Mouse (Mus musculus) right cerebral cortex, postnatal 14 days (tissue): ENCODE results near the gene Pkp3.

Source experiments
- DNase-seq: peaks from one replicate; pipeline ENCODE4 v3.0.0; 2022

Gene Pkp3

DNA sequence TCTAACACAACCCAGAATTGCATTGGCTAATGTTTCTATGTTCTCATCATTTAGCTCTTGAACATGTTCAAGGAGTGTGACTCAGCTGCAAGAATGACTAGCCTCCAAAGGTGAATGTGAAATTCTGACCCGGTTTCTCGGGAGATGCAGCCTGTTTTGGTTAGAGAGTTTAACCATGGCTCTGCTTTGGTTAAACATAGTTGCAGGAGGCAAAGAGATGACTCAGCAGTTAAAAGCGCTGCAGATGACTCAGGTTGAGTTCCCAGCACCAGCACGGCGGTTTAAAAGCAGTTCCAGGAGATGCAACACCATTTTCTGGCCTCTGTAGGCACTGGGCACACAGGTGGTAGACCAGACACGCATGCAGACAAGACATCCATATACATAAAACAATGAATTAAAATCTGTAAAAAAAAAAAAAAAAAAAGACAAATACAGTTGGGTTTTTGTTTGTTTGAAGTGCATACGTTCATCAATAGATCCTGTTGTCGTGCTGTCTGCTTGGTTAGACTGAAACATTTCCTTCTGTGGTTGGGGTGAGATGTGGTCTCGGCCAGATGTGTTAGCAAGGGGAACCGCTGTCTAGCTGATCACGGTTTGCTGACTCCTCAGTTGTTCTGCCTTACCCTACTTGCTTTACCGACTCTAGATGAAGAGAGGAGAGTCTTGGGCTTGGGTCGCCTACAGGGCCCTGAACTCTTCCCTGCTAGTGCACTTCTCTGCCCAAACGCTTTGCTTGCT is 19.2 kb upstream of the Pkp3 start:
- DNase-seq: no peak

DNA sequence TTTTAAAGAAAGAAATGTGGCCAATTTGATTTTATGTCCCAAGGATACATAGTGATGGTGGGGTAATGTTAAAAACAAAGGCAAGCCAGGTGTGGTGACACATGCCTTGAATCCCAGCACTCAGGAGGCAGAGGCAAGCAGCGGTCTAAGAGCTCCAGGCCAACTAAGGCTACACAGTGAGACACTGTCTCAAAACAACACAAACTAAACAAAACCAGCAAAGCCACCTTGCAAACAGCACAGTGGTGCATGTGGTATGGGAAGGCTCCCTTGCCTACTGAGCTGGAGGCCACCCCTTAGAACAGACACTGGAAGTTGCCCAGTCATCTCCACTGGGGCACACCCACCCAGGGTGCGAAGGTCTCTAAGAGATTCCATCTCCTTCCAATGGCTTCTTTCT is 18.1 kb upstream of the Pkp3 start:
- DNase-seq: no peak

DNA sequence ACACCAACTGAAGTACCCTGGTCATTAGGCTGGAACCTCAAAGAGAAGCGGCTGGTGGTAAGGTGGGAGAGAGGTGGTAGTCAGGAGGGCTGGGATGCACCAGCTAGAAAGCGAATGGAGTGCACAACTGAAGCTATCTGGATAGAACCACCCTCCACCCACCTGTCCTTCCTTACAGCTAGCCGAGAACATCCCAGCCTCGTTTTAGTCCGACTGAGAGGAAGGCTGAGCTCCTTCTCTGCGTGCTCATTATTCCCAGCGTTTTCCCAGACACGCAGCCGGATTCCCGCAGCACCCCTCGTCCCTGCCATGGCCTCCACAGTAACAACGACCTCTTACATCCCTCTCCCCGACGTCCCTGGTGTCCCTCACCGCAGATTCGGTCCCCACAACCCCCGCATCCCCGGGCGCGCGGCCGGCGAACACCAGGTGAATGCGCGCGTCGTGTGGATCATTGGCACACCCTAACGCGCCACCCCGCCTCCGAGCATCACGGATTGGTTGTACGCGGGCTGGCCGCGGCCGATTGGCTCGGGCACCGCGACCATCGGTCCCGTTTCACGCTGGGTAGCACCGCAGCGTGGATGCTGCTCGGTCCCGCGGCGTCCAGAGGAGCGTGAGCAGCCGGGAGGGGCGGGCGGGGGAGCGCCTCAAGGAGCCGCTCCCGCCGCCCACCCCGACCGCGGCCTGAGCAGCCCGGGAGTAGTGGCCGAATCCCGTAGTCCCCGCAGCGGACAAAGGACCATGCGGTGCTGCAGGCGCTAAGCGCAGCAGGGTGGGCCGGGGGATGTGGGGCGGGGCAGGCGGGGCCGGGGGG is 17.4 kb upstream of the Pkp3 start, which contains the start of gene B4galnt4:
B4galnt4 (plus strand) TSS at position 679 of the 817 bp plus-strand sequence.
- DNase-seq: peak; percentile 93

DNA sequence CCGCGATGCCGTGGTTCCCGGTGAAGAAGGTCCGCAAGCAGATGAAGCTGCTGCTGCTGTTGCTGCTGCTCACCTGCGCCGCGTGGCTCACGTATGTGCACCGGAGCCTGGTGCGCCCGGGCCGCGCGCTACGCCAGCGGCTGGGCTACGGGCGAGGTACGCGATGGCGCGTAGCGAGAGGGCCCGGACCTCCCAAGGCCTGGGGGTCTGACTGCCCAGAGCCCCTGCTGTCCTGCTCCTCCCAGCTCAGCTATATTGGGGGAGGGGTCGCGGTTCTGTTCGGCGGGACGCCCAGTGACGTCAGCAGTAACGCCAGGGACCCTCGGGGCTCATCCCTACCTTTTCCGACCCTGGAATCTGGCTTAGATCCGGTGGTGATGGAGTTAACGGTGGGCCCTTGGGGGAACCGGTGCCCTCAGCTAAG is 16.7 kb upstream of the Pkp3 start:
- DNase-seq: no peak

DNA sequence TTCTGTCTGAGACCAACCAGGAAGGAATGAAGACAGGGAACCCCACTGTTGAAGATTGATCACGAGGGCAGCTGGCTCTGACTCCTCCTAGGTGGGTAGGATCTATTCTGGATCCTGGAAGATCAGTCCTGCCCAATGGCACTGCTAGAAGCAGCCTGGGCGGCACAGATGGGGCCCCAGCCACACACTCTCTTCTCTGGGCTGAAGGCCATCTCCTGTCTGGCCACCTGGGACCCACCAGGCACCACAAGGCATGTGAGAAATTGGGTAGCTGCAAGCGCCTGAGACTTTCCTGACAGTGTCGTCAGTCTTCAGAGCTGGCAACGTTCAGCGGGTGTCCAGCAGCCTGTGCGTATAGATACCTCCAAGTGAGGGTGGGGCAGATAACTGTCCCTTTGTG is 15.5 kb upstream of the Pkp3 start:
- DNase-seq: peak; percentile 32

DNA sequence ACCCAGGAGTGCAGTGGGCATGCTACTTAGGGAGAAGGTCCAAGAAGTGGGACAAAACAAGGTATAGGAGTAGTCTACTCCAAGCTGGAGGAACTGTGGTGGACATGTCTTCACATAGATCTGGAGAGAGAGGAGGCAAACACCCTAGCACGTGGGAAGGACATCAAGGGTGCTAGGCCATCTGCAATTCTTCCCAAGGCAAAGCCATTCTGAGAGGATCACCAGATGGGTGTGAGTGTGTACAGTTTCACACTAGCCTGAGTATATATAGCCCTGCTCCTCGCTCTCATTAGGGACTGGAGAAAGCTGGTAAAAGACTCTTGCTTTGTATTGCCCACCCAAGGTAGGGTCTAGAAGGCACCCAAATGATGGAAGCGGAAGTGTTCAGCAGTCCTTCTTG is 14.7 kb upstream of the Pkp3 start:
- no peak for DNase-seq

DNA sequence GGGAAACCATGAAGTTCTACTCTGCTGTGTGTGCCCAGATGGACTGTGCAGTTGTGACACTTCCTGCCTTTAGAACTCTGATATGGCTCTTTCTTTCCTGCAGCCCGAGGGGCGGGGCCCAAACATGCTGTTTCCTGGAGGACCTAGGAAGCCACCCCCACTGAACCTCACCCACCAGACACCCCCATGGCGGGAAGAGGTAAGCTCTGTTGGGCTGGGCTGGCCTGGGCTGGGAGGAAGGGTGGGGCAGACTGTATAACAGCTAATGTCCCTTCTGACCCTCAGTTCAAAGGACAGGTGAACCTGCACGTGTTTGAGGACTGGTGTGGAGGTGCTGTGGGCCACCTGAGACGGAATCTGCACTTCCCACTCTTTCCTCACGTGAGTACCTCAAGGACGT is 13.8 kb upstream of the Pkp3 start:
- no peak for DNase-seq

DNA sequence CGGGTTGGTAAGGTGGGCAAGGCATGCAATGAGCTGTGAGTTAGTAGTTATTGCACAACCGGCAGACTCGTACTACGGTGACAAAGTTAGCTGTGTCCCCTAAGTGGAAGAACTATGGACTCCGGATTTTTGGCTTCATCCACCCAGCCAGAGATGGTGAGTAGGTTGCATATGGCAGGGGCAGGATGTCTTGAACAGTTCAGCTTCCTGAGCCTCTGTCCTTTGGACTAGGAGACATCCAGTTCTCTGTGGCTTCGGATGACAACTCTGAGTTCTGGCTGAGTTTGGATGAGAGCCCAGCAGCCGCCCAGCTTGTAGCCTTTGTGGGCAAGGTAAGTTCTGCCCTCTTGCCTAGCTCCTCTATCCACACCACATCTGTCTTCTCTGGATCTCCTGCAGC is 13.4 kb upstream of the Pkp3 start:
- no peak for DNase-seq

DNA sequence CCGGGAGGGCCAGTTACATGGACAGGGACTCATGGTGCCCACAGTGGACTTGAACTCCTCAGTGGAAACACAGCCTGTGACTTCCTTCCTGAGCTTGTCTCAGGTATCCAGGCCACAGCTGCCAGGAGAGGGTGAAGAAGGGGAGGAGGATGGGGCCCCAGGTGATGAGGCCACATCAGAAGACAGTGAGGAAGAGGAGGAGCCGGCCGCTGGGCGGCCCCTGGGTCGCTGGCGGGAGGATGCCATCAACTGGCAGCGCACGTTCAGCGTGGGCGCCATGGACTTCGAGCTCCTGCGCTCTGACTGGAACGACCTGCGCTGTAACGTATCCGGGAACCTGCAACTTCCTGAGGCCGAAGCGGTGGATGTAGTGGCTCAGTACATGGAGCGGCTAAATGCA is 9.7 kb upstream of the Pkp3 start:
- DNase-seq: no peak

DNA sequence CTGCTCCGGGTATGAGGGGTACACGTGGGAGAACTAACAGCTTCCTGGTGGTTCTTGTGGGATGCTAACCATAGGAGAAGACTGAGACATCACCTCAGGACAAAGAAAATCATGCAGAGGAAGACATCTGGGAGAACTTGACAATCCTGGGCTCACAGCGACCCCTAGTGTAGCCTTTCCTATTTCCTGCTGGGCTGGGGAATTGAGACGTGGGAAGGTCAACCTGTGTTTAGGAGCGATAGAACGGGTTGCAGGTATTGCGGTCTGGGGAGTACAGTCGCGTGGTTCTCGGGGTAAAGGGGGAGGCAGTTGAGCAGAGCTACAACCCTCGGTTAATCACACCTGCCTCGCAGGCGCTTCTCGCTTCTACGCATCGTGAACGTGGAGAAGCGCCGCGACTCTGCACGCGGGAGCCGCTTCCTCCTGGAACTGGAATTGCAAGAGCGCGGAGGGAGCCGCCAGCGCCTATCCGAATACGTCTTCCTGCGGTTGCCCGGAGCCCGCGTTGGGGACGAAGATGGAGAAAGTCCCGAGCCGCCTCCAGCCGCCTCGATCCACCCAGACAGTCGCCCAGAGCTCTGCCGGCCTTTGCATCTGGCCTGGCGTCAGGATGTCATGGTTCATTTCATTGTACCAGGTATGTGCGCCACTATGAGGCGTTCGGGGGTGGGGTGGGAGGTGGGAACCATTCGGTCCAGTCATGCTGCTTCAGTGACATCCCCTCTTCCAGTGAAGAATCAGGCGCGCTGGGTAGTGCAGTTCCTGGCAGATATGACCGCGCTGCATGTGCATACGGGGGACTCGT is 7.8 kb upstream of the Pkp3 start:
- peak; percentile 78 for DNase-seq

DNA sequence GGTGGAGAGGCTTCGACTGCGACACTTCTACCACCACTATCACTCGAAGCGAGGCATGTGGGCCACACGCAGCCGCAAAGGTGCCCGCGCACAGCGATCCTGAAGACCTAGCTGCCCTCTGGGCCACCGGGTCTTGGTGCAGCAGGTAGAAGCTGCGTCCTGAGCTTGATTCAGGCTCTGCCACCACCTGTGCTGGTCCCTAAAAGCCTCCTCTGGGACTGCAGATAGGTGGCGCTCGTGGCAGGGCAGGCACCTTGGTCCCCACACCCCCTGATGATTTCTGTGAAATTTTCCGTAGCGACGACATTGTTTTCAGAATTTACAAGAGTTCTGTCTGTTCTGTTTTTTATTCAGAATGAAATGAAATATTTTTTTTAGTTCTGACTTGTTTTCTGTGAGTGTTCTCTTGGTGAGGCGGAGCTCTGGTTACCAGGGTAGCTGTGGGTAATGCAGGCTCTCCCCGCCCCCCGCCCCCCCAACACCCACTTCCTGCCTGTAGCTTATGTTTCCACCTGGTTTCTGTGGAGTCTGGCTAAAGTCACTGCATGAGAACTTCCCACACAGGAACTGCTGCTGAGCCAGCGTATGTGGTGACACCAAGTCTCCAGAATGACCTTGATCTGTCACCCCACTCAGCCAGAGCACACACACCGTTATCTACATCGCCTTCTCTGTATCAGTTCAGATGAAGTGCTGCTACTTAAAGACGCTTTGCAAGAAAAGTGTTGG is 5.8 kb upstream of the Pkp3 start:
- DNase-seq: no peak

DNA sequence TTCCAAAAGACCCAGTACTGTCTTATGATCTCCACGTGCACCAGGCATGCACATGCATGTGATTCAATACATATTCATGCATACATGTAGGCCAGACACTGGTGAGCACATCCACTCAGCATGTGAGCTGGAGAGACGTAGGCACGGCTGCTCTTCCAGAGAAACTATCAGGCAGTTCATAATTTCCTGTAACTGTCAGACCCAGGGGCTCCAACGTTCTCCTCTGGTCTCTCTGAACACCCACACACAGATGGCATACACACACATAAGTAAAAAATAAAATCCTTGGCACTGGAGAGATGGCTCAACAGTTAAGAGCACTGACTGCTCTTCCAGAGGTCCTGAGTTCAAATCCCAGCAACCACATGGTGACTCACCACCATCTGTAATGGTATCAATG is 4.2 kb upstream of the Pkp3 start:
- no peak for DNase-seq

DNA sequence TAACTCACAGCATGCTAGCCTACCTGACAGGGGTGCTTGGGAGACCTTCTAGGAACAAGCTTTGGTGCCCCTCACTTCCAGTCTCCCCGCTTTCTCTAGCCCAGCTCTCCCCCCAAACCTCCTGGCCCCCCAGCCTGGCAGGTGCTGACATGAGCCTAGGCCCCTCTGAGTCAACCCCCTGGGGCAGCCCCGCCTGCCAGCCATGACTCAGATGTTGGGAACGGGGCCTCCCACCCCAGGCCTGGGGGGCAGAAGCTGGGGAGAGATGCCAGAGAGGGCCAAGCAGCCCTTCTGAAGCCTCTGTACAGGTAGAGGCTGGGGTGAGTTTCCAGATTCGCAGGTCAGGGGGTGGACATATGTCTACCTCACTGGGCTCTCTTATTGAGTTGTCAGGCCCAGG is 858 bp downstream of the Pkp3 start:
- DNase-seq: no peak

DNA sequence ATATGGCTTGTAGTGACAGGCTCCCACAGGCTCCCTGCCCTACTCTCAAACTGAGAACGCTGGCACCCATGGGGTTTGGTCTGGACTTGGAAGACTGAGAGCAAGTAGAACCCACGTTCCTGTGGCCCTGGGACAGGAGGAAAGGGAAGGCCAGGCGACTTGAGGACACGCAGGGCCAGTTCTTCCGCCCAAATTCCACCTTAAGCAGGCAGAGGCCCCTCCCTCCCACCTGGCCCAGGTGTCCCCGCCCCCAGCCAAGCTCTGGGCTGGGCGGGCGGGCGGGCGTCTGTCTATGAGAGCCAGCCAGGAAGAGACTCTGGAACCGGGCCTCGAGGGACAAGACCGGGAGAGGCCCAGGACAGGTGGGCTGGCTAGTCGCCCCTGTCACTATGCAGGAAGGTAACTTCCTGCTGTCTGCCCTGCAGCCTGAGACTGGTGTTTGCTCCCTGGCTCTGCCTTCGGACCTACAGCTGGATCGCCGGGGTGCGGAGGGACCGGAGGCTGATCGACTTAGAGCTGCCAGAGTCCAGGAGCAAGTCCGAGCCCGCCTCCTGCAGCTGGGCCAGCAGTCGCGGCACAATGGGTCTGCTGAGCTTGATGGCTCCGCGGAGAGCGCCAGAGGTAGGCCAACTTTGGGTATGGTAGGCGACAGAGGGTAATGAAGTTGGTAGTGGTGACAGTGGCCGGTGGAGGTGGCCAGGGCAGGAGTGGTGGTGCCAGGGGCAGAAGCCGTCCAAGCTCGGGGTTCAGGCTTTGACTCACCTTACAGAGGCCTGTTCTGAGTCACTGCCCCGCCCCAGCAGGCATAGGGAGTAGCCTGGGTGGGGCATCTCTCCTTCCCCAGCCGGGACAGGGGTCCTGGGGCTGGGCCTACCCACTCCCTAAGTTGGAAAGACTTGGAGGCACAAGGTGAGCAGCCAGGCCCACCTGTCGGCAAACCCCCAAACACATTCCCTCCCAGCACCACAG is 1.7 kb downstream of the Pkp3 start:
- no peak for DNase-seq

DNA sequence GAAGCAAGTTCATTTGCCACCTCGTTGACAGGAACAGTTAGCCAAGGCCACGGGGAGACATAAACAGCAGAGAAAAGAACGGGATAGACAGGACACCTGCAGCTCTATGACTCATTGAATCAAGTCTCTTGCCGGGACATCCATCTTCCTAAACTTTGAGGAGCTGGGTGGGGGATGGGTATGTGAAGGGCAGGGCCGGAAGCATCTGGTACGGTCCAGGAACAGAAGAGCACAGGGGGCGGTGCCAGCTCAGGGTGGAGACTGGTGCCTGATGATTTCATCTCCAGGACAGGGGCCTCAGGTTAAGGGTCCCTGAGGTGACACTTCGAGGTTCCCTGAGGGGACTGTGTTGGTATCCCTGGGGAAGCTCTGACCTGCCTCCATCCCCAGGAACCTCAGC is 9.9 kb downstream of the Pkp3 start:
- no peak for DNase-seq

DNA sequence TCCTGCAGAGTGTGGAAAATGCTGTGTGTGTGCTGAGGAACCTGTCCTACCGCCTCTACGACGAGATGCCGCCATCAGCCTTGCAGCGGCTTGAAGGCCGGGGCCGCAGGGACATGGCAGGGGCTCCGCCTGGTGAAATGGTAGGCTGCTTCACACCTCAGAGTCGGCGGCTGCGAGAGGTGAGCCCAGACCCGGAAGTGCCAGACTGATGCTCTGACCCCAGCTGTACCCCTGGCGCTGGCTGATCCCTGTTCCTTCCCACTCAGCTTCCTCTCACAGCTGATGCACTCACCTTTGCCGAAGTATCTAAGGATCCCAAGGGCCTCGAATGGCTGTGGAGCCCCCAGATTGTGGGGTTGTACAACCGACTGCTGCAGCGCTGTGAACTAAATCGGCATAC is 10.5 kb downstream of the Pkp3 start:
- no peak for DNase-seq

DNA sequence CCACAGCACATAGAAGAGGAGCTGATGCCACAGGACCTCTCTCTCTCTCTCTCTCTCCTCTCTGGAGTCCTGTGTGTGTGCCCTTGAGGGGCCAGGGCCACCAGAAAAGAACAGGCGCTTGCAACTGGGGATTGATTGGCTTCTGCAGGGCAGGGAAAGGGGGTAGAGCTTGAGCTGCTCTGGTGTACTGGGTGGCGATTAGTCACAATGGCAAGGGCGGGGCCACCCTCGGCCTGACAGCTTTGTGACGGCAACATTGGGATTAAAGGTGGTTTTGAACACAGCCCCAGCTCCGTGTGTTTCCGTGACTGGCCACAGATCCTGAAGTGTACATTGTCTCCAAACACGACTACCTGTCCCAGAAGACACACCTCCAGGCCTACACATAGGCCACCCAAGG is 12.2 kb downstream of the Pkp3 start:
- no peak for DNase-seq

DNA sequence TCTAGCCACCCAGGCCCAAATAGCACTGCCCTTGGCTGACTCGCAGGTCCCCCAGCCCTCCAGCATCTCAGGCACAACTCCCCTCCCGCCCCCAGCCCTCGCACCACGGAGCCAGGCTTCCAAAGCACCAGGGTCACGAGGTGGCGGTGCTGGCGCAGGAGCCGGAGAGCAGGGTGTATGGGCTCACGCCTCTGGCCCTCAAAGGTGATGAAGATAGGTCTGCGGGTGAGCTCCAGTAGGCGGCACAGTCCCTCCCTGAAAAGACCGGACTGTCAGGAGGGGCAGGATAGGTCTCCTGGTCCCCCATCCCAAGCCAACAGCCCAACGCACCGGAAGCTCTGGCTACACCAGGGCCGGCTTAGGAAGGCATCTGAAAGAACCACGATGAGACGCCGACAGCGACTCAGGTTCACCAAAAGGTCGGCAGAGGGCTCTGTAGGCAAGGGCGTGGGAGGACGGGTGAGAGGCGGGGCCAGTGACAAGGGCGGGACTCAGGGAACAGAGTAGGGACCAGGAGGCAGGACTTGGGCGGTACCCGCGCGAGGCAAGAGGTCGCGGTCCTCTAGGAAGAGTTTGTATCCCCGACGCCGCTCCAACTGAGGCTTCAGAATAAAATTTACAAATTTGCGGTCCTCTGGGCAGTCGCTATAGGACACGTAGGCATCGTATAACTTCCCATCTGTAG is 14.2 kb downstream of the Pkp3 start:
- peak; percentile 40 for DNase-seq

DNA sequence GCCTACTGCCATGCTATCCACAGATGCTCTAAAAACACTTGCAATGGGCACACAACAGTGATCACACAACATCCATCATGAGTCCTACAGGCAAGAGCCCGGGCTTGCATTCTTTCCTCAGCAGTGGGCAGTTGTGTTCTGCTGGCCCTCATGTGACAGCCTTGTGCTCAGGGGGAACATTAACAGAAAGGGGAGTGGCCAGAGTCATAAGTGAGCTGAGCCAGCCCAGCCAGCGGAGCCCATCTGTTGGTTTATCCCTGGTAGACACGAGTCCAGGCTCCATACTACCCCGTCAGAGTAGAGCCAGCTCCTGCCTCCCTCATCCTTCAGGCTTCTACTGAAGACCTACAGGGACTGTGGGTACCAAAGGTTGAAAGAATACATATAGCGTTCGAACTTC is 15.9 kb downstream of the Pkp3 start:
- no peak for DNase-seq

DNA sequence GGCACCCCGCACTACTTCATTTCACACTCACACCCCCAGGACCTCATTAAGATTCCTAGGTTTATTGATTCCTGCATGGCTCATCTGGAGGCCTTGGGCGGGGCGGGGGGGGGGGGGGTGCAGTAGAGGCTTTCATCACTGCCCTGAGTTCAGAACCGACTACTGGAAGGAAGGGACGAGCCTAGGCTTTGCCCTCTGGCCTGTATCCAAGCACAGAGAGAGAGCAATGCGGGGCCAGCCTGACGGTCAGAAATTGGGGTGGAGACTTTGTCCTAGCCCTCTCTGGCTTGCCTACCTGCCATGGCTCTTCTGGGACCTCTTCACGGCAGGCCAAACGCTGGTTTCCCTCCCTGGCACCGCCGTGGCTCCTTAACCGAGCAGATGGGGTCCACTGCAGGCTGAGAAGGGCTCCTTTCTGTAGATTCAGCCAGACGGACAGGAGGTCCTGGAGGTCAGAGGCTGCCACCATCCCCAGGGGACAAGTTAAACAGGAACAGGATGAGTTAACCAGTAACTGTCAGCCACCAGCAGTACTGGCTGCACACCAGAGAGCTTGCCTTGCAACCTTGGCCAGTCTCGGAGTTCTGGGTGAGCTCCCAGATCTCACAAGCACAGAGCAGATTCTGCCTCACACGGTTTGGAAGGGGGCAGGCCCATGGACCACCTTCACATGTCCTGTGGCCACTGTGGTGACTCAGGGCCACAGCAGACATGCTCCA is 16.6 kb downstream of the Pkp3 start:
- no peak for DNase-seq
